Mouse (Mus musculus) monocyte, adult 5-6 weeks (primary cell): ENCODE results near the gene Isoc2a. TPM values are rescaled to one million over a fixed set of nuclear protein-coding genes. Genes with fewer than 3 reads are reported as not detected.
"Not testable (repeated sequence)": the region's sequence is repeated elsewhere in the genome, so short reads cannot be mapped to it uniquely, and the experiment has no call there.

Experiments
- ATAC-seq: fragments of 153-309, 156-312 bp; replicated peaks from 2 replicates; pipeline ENCODE4 v1.8.0; 2017; ENCODE audit warnings: mild to moderate bottlenecking; ENCODE audit not compliant: low TSS enrichment, insufficient number of reproducible peaks, severe bottlenecking, poor library complexity, low FRiP score
- total RNA-seq: library from RNA; stranded (forward); fragments of 200-1000, 200-491, 200-594 nt; gene quantifications from 3 replicates; pipeline ENCODE4 v1.2.3, GENCODE M21; 2017

Isoc2a gene
- total RNA-seq, 1 experiment from 2014 or later: 4.5 TPM

DNA sequence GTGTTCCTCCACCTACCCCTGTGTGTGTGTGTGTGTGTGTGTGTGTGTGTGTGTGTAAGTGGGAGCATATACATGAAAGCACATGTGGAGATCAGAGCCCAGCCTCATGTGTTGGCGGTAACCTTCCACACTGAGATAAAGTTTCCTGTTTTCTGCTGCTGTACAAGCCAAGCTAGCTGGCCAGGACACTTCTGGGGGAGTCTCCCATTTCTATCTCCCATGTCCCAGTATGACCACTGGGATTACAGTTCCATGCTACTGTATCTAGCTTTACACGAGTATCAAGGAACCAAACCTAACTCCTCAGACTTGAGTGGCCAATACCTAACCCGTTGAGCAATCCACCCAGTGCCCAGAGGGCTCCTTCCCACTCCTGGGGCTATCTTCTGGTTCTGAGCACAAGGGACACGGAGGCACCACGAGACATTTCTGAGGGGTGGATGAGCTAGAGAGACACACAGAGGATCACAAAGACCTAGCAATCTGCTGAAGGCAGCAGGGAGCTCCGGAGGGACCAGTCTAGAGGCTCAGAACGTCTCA is 13.3 kb upstream of the Isoc2a start:
- no peak for ATAC-seq

DNA sequence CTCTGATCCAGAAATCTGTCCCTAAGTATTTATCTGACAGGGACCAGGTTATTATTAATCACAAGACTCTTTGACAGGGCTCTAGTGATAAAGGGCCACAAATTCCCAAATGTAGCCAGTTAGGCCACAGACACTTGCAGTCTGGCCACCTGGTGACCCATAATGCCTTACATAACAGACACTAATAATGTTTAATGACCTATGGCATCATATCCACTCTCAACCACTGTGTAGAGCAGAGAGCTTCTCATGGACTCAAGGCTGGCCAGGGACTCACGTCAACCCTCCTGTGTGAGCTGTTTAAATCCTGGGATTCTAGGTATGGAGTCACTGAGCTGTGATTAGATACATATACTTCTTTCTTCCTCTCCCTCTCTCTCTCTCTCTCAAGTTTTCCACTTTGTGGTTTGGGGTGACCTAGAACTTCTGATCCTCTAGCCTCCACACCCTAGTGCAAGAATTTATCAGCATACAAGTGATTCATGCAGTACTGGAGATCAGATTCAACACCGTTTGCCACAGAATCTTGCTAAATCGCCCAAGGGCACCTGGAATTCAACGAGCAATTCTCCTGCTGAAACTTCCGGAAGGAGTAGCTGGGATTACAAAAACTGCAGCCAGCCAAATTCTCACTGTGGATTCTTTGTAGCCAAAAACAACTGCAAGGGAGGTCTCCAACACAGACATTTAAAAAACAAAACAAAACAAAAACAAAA is 12.7 kb upstream of the Isoc2a start:
- ATAC-seq: no peak

DNA sequence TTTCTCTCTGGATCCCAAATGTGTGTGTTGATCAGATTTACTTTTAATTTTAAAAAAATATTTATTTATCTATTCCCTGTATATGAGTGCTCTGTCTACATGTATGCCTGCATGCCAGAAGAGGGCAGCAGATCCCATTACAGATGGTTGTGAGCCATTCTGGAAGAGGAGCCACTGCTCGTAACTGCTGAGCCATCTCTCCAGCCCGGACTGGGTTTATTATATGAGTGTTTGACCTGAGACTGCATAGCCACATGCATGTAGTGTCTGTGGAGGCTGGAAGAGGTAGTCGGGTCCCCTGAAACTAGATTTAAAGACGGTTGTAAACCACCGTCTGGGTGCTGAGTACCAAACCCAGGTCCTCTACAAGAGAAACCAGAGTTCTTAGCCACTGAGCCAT is 11.9 kb upstream of the Isoc2a start:
- no peak for ATAC-seq

DNA sequence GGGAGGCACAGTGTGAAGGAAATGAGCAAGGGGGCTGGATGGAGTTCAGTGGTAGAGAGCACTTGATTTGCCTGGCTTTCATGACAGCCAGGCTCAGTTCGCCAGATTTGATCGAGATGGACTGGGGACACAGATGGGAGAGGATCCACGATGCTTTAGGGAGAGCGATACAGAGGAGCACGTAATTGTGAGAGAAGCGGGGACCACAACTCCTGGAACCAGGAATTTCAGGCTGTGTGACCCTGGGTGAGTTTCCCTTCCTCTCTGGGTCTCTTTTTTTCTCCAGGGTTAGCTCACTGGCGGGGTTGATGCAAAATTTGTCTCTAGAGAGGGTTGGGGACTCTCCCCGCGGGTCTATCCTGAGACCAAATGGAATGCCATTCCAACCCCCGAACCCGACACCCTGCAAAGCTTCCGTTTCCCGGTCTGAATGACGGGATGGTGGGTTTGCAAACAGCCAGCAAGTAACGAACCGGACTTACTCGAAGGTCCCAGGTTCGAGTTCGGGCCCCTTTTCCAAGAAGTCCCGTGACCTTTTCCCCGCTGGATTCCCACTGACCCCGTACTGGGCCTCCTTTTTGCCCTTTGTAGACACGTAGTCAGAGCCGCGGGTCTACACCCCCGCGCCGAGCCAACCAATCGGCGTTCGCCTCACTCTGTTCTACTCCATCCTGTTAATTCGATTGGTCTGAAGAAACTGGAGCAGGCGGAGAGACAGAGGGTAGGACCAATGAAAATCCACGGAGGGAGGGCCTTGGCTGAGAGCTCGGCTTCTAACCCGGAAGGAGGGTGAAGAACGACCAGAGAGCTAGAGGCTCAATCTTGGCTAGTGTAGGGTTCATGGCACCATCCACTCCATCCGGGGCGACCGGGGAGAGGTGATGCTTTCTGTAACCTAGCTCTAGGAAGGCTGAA is 11.1 kb upstream of the Isoc2a start:
- peak; percentile 97 for ATAC-seq

DNA sequence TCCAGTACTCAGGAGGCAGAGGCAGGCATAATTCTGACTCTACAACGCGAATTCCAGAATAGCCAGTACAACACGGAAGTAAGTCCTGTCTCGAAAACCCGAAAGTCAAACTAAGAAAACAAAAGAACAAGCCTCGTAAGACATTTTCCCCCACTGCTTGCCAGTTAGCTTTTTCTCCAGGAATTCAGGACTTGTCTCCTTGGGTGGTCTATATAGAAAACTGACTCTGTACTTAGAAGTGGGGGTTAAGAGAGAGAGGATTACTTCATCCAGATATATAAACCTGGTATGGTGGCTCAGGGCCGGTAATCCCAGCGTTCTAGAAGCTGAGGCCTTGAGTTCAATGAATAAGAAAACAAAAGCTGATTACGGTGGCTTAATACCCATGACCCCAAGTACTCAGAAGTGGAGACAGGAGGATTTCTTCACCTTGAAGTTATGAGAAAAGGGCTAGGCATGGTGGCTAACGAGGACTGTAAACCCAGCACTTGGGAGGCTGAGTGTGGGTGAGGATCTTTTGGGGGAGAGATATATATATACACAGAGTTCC is 10.2 kb upstream of the Isoc2a start:
- 0 out of 2 replicates have a peak, but pooled peaks have one; percentile 0 for ATAC-seq

DNA sequence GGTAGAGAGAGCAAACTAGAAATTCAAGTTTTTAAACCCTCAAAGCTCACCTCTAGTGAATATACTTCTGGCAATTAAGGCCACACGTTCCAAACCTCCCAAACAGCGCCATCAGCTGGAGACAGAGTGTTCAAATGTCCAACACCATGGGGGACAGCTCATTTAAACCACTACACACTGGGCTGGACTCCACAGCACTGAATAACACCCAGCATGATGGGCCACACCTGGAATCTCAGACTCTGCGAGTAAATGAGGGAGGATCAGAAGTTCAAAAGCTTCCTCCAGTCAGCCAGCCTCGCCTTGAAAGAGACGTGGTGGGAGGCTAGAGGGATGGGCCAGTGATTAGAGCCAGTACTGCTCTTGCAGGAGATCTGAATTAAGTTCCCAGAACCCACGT is 6.8 kb upstream of the Isoc2a start, which contains the start of gene Isoc2b:
Gene Isoc2b, minus strand, starts transcription at position 126 of the 400 bp plus-strand sequence.
- no peak for ATAC-seq

DNA sequence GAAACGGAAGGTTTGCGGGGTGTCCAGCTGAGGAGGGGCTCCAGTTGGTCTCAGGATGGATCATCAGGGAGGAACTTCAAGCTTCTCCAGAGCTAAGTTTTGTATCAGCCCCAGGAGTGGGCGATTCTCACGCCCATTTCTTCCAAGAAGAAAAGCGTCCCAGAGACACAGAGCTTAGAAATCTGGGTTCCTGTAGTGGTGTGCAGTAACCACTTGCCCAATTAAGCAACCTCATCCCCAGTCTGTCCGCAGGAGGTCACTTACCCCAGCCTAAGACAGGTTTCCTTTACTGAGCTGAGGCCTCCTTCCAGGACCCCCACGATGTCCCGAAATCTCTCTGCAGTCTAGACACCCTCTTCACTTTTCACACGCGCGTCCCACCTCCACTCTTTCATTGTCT is 273 bp downstream of the Isoc2a start:
- ATAC-seq: no peak

DNA sequence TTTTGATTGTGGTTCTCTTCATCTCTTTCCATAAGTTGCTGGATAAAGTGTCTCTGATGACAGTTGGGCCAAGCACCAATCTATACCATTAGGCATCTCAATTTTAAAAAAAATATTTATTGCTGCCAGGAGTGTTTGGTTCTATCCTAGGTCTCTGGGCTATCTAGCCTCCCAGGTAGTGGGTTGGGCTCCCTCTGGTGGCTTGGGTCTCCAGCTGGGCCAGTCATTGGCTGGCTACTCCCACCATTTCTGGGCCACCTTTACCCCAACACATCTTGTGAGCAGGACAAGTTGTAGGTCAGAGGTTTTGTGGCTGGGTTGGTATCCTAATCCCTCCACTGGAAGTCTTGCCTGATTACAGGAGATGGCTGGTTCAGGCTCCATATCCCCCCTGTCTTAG is 1.2 kb downstream of the Isoc2a start:
- ATAC-seq: no peak

DNA sequence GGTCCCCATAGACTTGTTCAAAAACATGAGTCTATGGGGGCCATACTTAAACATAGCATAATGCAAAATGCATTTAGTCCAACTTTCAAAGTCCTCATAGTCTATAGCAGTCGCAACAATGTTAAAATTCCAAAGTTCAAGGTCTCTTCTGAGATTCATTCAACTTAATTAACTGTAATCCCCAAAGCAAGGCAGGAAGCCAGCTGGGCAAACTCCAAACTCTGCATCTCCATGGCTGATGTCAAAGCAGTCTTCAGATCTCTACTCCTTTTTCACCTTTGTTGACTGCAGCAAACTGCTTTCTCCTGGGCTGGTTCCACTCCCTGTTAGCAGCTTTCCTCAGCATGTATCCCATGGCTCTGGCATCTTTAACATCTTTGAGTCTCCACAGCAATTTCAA is 2.1 kb downstream of the Isoc2a start:
- not testable (repeated sequence) for ATAC-seq

DNA sequence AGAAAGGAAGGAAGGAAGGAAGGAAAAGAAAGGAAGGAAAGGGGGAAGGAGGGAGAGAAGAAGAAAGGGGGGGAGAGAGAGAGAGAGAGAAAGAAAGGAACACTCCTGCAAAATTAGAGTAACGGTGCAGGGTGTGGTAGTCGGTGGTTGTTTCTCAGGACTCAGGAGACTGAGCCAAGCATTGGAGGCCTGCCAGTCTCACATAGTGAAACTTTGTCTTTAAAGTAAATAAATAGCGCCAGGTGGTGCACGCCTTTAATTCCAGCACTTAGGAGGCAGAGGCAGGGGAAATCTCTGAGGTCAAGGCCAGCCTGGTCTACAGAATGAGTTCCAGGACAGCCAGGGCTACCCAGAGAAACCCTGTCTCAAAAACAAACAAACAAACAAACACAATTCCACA is 9.7 kb downstream of the Isoc2a start:
- ATAC-seq: no peak

DNA sequence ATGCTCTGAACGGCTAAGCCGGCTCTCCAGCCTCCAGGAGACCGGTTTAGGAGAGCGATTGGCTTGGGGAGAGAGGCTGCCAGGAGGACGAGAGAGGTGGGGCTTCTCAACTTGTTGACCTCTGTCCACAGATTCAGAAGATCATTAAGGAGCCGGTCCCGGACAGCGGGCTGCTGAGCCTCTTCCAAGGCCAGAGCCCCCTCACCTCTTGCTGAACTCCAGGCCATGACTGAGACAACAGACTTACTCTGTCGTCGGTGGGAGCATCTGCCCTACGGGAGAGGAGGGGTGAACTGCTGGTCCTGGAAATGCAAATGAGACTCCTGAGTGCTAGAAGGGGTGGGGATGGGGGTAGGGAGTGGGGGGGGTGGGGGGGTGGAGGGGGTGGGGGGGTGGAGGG is 18.2 kb downstream of the Isoc2a start:
- no peak for ATAC-seq

DNA sequence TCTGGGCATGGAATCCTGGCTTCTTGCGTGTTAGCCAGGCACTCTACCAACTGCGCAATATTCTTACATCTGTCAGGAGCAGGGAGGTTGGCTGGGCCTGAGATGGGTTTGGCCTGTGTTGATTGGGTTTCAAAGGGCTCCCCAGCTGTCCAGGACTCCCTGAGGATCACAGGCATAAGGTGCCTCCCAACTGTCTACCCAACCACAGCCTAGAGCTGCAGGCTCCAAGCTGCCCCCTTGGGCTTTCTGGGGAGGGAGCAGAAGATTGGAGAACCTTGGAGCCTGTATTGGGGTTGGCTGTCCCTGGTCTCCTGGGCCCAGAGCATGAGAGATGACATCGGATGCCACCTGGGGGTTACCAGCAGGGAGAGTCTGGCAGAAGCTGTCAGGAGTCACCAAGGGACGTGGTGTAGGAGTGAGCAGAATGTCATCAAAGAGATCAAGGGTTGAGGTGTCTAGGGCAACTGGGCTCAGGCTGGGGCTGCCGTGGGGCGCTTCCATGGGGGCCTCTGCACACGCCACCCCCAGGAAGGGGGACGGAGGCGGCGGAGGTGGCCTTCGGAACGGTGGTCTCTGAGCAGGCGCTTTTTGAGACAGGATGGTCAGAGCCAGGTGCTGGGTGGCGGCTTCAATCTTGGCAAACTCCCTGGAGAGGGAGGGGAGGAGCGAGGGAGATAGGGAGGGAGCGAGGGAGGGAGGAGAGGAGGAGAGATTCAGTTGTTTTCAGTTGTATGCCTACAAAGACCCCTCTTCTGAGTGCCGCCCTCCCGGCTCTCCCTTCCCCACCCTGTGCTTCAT is 22.1 kb downstream of the Isoc2a start:
- no peak for ATAC-seq

DNA sequence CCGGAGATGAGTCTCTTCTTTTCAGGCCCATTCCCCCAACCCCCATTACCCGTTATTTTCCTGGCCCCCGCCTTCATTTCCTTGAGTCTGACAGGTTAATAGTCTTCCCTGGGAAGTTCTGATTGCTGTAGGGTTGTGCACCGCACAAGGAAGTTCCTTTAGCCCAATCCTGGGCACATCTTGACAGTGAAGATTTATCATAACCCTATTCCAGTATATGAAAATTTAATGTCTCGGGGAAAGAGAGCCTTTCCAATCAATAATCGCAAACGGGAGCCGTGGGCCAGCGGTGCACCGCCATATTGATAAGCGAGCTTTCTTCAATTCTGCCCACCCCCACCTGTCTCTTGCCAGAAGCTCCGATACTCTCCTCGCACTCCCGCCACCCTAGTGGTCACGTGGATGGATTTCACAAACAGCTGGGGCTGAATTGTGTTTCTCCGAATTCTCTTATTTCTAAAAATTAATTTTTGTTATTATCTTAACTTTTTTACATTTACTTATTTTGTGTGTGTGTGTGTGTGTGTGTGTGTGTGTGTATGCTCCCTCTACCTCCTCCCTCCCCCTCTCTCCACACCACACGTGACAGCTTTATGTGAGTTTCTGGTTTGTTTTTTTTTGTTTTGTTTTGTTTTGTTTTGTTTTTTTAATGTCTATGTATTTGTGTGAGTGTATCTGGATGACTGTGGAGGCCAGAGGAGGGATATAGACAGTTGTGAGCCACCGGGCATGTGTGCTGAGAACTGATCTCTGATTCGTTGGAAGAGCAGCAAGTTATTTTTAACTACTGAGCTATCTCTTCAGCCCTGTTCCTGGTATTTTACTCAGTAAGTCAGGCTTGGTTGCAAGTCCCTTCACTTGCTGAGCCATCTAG is 22.9 kb downstream of the Isoc2a start:
- no peak for ATAC-seq

DNA sequence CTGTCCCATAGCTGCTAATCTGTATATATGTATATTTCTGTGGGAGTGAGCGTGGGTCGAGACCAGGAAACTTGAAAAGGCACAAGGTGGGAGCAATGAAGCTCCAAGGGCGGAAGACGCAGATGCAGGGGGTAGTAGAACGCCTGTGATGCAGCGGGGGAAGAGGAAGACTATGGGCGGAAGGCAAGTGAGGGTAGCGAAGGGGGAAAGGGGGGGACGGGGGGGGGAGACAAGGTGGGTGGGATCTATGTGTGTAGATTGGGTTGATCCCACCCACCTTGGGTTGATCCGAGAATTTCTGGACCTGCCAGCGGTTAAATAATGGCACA is 23.5 kb downstream of the Isoc2a start:
- no peak for ATAC-seq

DNA sequence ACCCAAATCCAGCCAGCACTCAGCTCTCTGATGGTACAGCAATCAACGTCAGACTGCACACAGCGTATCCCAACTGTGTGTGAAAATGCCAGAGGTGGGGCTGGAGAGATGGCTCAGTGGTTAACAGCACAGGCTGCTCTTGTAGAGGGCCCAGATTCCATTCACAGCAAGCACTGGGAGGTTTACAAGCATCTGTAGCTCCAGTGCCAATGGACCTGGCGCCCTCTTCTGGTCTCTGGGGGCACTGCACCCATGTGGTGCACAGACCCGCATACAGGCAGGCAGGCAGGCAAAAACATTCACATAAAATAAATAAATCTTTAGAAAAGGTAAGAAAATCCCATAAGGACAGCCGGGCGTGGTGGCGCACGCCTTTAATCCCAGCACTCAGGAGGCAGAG is 24.2 kb downstream of the Isoc2a start:
- no peak for ATAC-seq

DNA sequence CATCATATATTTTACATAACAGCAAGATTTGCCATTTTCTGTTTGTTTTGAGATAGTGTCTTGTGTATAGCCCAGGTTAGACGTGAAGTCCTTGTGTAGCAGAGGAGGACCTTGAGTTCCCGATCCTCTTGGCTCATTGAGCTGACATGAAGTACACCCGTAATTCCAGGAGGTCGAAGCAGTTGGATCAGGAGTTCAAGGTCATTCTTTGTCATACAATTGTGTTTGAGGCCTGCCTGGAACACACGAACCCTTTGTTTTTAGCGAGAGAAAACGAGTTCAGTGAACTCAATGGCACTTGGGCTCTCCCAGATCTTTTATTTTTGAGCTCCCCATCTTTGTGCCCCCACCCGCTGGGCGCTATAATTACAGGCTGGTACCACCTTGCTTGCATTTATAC is 25.5 kb downstream of the Isoc2a start:
- no peak for ATAC-seq

DNA sequence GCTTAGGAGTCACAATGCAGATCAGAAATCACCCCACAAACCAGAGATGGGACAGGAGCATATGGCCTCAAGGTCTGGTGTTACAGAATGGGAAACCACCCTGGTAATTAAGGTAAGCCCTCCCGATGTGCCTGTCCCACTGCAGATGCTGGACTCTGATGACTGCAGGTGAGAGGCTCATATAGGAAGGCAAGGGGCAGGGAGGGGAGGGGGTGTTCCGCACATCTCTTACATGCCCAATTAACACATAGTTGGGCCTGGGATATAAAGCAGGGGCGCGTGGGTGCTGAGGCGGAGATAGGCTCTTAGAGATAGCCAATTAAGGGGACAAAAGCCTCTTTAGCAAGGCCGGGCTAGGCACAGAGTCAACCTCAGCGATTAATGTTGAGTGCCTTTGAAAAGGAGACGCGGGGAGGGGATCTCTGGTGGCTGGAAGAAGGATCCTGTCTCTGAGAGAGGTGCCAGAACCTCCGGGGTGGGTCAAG is 29.6 kb downstream of the Isoc2a start, which contains the start of gene Gm36210:
Gene Gm36210, minus strand, starts transcription at position 51 of the 485 bp plus-strand sequence.
- no peak for ATAC-seq

DNA sequence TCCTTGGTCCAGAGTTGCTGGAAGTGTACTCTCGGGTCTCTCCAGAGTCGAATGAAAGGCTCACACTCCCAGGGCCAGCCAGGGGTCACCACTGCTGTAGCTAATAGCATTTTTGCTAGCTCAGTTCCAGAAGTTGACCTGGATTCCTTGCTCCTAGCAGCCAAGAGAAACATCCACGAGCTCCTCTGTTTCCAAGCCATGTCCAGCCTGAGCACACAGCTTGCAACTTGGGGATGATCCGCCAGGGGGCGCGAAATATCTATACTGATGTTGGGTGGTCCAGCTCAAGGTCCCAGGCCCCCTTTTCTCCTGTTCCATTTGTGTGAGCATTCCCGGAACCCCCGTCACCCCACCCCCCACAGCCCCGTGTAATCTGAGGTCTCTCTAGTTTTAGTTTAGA is 34.6 kb downstream of the Isoc2a start:
- ATAC-seq: no peak
